Mouse (Mus musculus) small intestine, adult 10 weeks (tissue): ENCODE measurements around the gene Gm813. TPM values are rescaled to one million over a fixed set of nuclear protein-coding genes. Genes with fewer than 3 reads are reported as not detected.

ENCODE experiments used
- polyA plus RNA-seq: library from polyadenylated mRNA; stranded (reverse); fragments of 350-450 nt; fragmentation: Illumina TruSeq; extraction: RNeasy Lipid Tissue Mini Kit (QIAGEN cat#74804); gene quantifications from one replicate; pipeline ENCODE4 v1.2.3, GENCODE M21; 2014; ENCODE audit warnings: low replicate concordance

Gene Gm813
- polyA plus RNA-seq: not detected

GRCm38 (mm10) chr16:58616878-58617277, at the start of gene Gm813:
TSS of gene Gm813 (minus strand) at chr16:58616978.

GRCm38 (mm10) chr16:58638689-58639175, 22.0 kb upstream of the Gm813 start, which contains the start of gene E330017A01Rik:
TSS of gene E330017A01Rik (minus strand) at chr16:58638739.

Other genes with a start within 250 kb of the Gm813 start
- gene Dcbld2, start 208.5 kb downstream of the Gm813 start, polyA plus RNA-seq: 5.2 TPM
- gene St3gal6, start 92.7 kb downstream of the Gm813 start, polyA plus RNA-seq: 206 TPM
- not detected for gene E330017A01Rik, start 21.8 kb upstream of the Gm813 start, polyA plus RNA-seq
- gene Cpox, start 53.3 kb upstream of the Gm813 start, polyA plus RNA-seq: 121 TPM
- not detected for gene Gpr15, start 102.1 kb upstream of the Gm813 start, polyA plus RNA-seq
- 278 TPM for gene Cldnd1, start 110.9 kb upstream of the Gm813 start, polyA plus RNA-seq
- gene Olfr172, start 146.2 kb upstream of the Gm813 start, polyA plus RNA-seq: not detected
- gene Olfr173, start 183.3 kb upstream of the Gm813 start, polyA plus RNA-seq: not detected
- not detected for gene Olfr175-ps1, start 209.8 kb upstream of the Gm813 start, polyA plus RNA-seq